Mouse (Mus musculus) activated CD4-positive, CD25-positive, alpha-beta regulatory T cell, adult 4 months (primary cell): ENCODE measurements around the gene Trim54. TPM values are rescaled to one million over a fixed set of nuclear protein-coding genes. Genes with fewer than 3 reads are reported as not detected.

Experiments
- polyA plus RNA-seq, 2 experiments: library from polyadenylated mRNA; unstranded; fragments of 100-300 nt; shearing (Covaris generic); gene quantifications; one replicate each; pipeline ENCODE4 v1.2.1; 2017

Trim54 gene
- polyA plus RNA-seq, 2 experiments from 2014 or later: not detected

Other genes with a start within 250 kb of the Trim54 start
- 10 to 100 TPM; 20.4 to 24.5 TPM for gene Tmem214, start 248.7 kb upstream of the Trim54 start, polyA plus RNA-seq
- gene Agbl5, start 228.0 kb upstream of the Trim54 start, polyA plus RNA-seq: 1 to 10 TPM; 4.6 to 6.5 TPM
- gene Ost4, start 208.9 kb upstream of the Trim54 start, polyA plus RNA-seq: 100 to 1,000 TPM; 277 to 289 TPM
- under 1 TPM; 0.33 to 0.42 TPM for gene Emilin1, start 203.3 kb upstream of the Trim54 start, polyA plus RNA-seq
- 10 to 100 TPM; 11.9 to 20.6 TPM for gene Khk, start 195.3 kb upstream of the Trim54 start, polyA plus RNA-seq
- gene Cgref1, start 171.1 kb upstream of the Trim54 start, polyA plus RNA-seq: under 1 TPM in 1 of 2 experiments, not detected in 1; 0.50 TPM
- 10 to 100 TPM; 60.4 to 71.0 TPM for gene Preb, start 156.4 kb upstream of the Trim54 start, polyA plus RNA-seq
- gene Tcf23, start 148.1 kb upstream of the Trim54 start, polyA plus RNA-seq: not detected
- gene Atraid, start 68.4 kb upstream of the Trim54 start, polyA plus RNA-seq: 10 to 100 TPM; 80.2 to 81.8 TPM
- gene Slc5a6, start 67.8 kb upstream of the Trim54 start, polyA plus RNA-seq: 1 to 10 TPM; 2.7 to 3.2 TPM
- gene Cad, start 61.9 kb upstream of the Trim54 start, polyA plus RNA-seq: 1 to 10 TPM; 5.7 to 9.7 TPM
- under 1 TPM in 1 of 2 experiments, not detected in 1; 0.28 TPM for gene Dnajc5g, start 10.4 kb upstream of the Trim54 start, polyA plus RNA-seq
- not detected for gene Slc30a3, start 8.5 kb upstream of the Trim54 start, polyA plus RNA-seq
- not detected for gene Ucn, start 22.1 kb downstream of the Trim54 start, polyA plus RNA-seq
- 10 to 100 TPM; 44.0 to 44.5 TPM for gene Mpv17, start 37.5 kb downstream of the Trim54 start, polyA plus RNA-seq
- gene Gm29609, start 63.2 kb downstream of the Trim54 start, polyA plus RNA-seq: 1 to 10 TPM; 1.6 to 2.3 TPM
- 10 to 100 TPM; 64.6 to 66.3 TPM for gene Gtf3c2, start 63.4 kb downstream of the Trim54 start, polyA plus RNA-seq
- 100 to 1,000 TPM in 1 of 2 experiments, 10 to 100 TPM in 1; 99.1 to 123 TPM for gene Snx17, start 76.5 kb downstream of the Trim54 start, polyA plus RNA-seq
- 10 to 100 TPM; 37.6 to 41.9 TPM for gene Eif2b4, start 76.7 kb downstream of the Trim54 start, polyA plus RNA-seq
- gene Zfp513, start 85.6 kb downstream of the Trim54 start, polyA plus RNA-seq: 1 to 10 TPM; 2.4 to 4.4 TPM
- 10 to 100 TPM; 57.8 to 69.6 TPM for gene Ppm1g, start 104.0 kb downstream of the Trim54 start, polyA plus RNA-seq
- 10 to 100 TPM; 90.1 to 91.2 TPM for gene Nrbp1, start 124.2 kb downstream of the Trim54 start, polyA plus RNA-seq
- not detected for gene Gm9970, start 124.5 kb downstream of the Trim54 start, polyA plus RNA-seq
- 10 to 100 TPM; 26.6 to 35.5 TPM for gene Krtcap3, start 135.0 kb downstream of the Trim54 start, polyA plus RNA-seq
- gene Ift172, start 174.4 kb downstream of the Trim54 start, polyA plus RNA-seq: 1 to 10 TPM; 2.6 to 7.2 TPM
- not detected for gene Fndc4, start 179.4 kb downstream of the Trim54 start, polyA plus RNA-seq
- gene Gckr, start 180.7 kb downstream of the Trim54 start, polyA plus RNA-seq: not detected